Mouse (Mus musculus) monocyte, adult 5-6 weeks (primary cell): Measurements from ENCODE around the gene Galr3. TPM values are rescaled to one million over a fixed set of nuclear protein-coding genes. Genes with fewer than 3 reads are reported as not detected.

Experiments used
- ATAC-seq: fragments of 153-309, 156-312 bp; replicated peaks from 2 replicates; pipeline ENCODE4 v1.8.0; 2017; ENCODE audit warnings: mild to moderate bottlenecking; ENCODE audit not compliant: low TSS enrichment, insufficient number of reproducible peaks, severe bottlenecking, poor library complexity, low FRiP score
- total RNA-seq: library from RNA; stranded (forward); fragments of 200-1000, 200-491, 200-594 nt; gene quantifications from 3 replicates; pipeline ENCODE4 v1.2.3, GENCODE M21; 2017

The Galr3 gene
- total RNA-seq, 1 experiment from 2014 or later: not detected

DNA sequence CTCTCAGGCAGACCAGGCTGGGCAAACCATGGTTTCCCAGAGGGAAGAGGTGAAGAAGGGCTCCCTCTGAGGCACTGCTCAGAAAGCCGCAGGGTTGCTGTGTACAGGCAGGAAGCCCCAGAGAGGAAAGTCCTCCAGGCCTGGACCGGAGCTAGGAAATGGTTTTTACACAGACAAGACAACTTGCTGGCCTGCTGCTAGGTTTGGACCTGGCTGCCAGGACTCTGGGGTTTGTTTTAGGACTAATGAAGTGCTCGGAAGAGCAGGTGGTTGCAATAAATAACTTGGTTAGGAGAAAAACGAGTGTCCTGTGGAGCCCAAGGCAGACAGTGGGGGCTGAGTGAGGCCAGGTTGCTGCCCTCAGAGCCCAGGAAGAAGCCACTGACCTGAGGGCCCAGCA lies 6.5 kb downstream of the Galr3 start:
- ATAC-seq: no peak

DNA sequence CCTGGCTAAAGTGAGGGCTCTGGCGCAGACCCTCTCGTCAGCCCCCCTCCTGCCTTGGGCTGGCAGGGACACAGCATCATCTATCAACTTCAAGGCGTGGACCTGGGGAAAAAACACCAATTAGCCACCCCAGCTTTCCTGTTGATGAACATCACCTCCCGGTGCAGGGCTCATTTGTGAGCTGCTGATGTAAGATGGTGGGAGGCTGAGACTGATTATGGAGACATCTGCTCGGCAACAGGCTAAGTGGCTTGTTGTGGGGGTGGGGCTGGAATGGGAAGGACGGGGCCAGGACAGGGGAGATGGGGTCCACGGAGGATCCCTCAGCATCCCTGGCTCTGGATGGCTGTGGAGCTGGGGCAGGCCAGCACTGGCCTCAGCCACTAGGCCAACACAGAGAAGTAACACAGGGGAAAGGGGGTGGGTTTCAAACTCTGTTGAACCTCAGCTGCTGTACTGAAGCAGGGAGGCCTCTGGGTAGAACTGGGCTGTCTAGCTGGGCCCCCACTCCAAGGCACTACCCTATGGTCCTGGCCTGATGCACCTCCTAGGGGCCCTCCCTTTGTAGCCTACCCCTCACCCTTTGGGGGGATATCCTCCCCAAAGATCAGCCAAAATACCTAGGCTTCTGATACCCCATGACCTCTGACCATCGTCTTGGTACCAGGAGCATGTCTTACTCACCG lies 8.6 kb downstream of the Galr3 start:
- ATAC-seq: no peak

DNA sequence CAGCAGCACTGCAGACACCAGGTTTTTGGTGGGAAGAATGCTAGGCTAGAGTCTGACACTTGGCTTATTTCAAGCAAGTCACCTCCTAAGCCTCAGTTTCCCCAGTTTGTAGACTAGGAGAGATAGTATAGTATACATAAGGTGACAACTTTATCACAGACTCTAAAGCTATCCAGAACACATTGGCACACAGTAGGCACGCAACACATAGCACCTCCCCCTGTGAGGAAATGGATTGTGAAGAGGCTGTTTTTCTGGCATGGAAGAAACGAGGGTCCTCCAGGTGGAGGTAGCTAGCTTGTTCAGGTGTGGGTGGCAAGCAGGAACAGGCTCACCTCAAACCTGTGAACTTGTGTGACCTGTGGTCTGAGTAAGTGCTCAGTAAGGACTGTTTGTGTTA lies 9.3 kb downstream of the Galr3 start:
- no peak for ATAC-seq

DNA sequence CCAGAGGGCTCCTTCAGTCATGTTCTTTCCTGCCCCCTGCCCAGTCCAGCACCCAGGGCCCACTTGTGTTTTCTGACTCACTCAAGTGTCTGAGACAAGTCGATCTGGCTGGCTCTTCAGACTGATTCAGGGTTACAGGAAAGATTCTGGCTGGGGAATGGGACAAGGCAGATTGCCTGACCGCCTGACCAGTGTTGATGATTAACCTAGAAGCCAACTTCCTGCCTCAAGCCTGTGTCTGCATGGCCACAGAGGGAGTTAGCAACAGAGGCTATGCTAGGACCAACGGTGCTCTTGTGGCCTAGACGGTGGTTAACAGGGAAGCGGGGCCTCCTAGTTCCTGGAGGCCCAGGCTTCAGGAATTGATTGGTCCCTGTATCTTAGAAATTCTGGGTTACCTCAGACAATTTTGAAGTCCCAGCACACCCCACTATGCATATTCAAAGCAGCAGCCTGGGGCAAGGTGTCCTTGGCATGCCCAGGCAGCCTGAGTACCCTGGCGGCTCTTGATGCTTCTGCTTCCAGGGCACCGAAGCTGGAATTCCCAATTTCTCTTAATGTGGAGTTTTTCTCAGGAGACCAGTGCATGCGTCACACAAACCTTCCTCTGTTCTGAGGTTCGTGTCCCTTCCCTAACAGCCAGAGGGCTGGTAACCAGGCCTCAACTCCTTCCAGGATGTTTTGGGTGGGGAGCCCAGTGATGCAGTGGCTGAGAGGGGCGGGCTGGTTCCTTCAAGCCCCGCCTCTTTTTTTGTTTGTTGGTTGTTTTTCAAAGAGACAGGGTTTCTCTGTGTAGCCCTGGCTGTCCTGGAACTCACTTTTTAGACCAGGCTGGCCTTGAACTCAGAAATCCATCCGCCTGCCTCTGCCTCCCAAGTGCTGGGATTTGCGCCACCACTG lies 10.0 kb downstream of the Galr3 start:
- no peak for ATAC-seq

- ATAC-seq: no peak
These were observed 10.7 kb downstream of the Galr3 start for GRCm38 (mm10) chr15:79052366-79052765.

- no peak for ATAC-seq
These were observed 14.9 kb downstream of the Galr3 start for GRCm38 (mm10) chr15:79056601-79057000.

- no peak for ATAC-seq
These were observed 16.2 kb downstream of the Galr3 start for GRCm38 (mm10) chr15:79057850-79058249.

DNA sequence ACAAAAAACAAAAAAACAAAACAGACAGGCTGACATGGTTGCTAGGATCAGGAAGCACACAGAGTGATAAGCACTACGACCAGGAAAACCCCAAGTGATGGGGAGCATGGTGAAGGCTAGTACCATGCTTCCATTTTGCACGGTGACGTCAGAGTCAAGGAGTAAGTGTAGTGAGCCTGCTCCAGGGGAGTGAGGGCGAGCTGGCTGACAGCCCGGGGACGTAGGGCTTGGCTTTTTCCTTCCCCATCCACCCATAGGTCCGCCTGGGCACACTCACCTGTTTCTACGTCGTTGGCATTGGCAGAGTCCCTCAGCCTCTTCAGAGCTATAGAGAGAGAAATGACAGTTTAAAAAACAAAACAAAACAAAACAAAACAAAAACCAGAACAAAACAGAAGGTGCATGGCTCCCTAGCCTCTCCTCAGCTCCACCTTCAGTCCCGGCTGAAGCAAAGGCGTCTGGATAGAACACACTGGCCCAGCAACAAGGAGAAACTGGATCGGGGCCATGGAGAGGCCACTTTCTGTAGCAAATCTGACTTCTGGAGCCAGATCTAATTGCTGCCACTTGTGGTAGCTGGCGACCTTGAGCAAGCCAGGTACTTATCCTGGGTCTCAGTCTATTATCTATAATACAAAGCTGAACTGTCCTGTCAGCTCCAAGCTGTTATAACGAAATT lies 19.3 kb downstream of the Galr3 start:
- ATAC-seq: no peak

DNA sequence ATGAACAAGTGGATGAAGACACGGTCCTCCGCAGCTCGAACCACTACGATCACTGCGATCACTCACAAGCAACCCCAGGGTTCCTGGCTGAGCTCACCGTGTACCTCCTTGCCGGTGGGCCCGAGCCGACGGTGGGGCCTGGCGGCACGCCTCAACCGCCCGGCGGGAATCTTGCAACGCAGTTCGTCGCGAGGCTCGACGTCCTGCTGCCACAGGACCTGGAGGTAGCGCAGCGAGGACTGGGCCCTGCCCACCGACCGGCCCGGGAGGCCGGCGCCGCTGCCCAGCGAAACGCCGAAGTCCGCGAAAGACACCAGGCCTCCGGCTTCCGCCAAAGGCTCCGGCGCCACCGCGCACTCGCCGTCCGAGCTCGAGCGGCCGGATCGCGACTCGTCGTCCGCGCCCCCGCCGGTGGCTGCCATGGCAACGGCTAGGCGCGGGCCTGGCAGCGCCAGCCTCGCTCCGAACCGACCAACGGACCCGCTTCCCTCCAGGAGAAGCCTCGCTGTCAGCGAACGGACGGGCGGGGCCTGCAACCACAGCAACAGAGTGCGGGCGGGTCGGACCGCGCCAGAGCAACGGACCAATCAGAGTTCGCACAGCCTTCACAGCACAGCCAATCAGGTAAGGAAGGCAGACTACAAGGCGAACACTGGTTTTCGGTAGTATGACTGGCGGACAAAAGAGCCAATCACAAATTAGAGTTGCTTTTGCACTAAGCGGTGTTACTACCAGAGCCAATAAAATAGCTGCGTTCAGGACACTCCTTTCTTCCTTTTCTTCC lies 20.9 kb downstream of the Galr3 start, which contains the start of gene Ankrd54:
Gene Ankrd54, minus strand, starts transcription at position 518 of the 784 bp plus-strand sequence.
- ATAC-seq: peak; percentile 98

DNA sequence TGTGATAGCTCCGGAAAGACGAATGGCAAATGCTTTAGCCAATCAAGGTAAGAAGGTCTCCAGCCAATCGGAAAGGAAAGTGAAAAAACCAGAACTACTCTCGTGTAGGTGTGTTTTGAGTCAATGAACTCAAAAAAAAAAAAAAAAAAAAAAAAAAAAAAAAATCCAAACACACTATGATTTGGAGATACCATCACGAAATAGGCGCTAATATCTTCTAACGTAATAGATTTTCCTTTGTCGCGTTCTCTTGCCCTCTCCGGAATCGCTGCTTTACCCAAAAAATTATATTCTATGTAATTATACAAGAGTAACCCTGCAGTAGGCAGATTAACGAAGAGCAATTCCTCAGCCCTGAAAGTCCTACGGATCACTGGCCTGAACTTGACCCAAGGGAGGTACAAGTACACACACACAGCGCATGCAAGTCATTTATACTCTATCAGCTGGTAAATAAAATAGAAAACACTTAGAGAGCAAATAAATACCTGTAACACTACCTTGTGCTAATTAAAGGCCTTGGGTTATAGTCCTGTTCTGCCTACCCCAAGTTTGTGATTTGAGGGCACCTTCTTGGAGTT lies 21.6 kb downstream of the Galr3 start:
- no peak for ATAC-seq

DNA sequence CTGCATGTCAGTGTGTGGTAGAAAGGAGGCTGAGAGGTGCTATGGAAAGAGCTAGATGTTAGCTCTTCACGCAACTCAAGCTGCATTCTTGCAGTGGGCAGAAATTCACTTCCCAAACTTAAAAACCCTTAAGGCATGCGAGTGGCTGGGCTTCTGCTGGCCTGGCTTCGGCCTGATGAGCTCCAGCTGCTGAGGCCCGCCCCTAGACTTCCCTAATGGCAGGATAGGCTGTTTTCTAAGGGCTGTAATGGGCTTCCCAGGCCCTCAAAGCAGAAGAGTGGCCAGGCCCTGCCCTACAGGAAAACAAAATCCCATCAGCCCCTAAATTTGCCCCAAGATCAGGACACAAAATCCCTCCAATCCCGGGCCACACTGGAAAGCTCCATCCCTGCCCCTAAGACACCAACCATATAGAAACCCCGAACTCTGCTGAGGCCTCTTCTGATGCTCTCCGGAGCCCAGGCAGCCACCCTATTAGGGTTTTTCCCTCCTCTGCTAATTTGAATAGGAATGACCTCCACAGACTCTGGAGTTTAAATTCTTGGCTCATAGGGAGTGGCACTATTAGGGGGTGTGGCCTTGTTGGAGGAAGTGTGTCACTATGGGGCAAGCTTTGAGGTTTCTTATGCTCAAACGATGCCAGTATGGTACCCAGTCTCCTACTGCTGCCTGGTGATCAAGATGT lies 23.5 kb downstream of the Galr3 start:
- no peak for ATAC-seq

GRCm38 (mm10) chr15:79066276-79066675 lies 24.6 kb downstream of the Galr3 start:
- no peak for ATAC-seq

- no peak for ATAC-seq
These were observed 25.9 kb downstream of the Galr3 start for GRCm38 (mm10) chr15:79067631-79068030.

- no peak for ATAC-seq
These were observed 26.7 kb downstream of the Galr3 start for GRCm38 (mm10) chr15:79068416-79068815.

DNA sequence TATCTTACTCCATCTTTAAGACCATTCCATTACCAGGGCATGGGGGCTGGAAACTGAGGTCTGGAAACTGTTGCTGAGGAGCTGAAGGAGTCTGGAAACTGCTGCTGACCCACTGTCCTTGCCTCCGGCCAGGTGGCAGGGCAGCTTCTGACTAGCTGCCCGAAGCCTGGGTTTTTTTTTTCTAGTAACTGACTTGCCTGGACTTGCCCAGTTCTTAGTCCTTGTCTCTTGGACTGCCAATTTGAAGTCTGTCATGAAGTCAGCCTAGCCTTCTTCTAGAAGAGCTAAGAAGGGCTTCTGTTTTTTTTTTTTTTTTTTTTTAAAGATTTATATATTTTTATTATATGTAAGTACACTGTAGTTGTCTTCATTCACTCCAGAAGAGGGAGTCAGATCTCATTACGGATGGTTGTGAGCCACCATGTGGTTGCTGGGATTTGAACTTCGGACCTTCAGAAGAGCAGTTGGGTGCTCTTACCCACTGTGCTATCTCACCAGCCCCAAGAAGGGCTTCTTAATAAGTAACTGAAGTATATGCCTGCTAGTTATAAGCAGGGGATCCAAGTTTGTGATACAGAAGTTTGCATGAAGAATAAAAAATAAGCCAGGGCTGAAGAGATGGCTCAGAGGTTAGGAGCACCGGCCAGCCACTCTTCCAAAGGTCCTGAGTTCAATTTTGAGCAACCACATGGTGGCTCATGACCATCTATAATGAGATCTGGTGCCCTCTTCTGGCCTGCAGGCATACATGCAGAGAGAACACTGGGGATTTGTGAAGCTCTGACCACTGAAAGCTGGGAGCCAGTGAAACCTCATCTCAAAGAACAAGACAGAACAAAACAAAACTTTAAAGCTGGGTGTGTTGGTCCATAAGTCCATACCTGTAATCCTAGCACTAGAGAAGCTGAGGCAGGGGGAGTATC lies 29.7 kb downstream of the Galr3 start:
- no peak for ATAC-seq

GRCm38 (mm10) chr15:79073752-79074151 lies 32.1 kb downstream of the Galr3 start:
- no peak for ATAC-seq

DNA sequence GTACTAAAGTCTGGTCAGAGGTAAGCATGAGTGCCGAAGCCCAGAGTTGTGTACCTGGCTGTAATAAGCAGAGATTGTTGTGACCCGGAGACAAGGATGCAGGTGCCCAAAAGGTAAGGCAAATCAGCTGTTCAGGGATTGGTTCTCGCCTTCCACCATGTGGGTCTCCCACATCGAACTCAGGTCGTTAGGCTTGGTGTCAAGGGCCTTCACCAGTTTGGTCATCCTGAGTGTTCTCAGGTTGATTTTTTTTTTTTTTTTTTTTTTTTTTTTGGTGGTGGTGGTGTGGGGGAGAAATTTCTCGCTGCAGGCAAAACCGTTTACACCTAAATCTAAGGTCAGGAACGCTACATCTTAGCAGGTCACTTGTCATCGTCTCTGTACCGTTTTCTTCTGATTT lies 32.8 kb downstream of the Galr3 start:
- ATAC-seq: no peak
